Mouse (Mus musculus): Measurements from ENCODE around the gene Tnks2. TPM values are rescaled to one million over a fixed set of nuclear protein-coding genes. Genes with fewer than 3 reads are reported as not detected.

The Tnks2 gene
- polyA plus RNA-seq, 1 experiment, result 46.8 TPM

DNA sequence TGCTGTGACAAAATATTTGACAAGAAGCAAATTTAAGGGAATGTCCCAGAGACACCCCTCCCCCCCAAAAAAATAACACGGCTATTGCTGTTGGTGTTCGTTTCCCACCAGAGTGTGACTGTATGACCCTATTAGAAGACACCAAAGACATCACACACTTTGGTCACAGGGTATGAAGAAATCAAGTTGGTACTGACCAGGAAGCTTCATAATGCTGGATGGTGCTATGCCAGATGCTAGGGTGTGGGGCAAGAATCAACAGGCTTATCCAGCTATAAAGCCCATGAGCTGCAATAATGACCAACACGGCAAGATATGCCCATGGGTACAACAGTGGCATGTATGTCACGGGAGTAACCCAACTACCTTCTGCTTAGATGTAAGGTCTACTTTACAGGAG is 11.3 kb upstream of the Tnks2 start:
- TF ChIP-seq POLR2A (IDR thresholded peaks at IDR 0.05; ENCODE audit: borderline replicate concordance, low read depth, low read length), result no peak
- TF ChIP-seq CTCF (IDR thresholded peaks at IDR 0.05; ENCODE audit: low read depth, low read length), result no peak
- H3K27ac ChIP-seq (ENCODE audit: insufficient read depth, low read depth, low read length), result no peak overlapping the region
- peaks cover 10% of the 10 kb centered on the region for H3K4me1 ChIP-seq (ENCODE audit: control insufficient read depth, insufficient read depth, low read length)
- no peak overlapping the region for H3K4me3 ChIP-seq (ENCODE audit: insufficient read depth, low read length)

DNA sequence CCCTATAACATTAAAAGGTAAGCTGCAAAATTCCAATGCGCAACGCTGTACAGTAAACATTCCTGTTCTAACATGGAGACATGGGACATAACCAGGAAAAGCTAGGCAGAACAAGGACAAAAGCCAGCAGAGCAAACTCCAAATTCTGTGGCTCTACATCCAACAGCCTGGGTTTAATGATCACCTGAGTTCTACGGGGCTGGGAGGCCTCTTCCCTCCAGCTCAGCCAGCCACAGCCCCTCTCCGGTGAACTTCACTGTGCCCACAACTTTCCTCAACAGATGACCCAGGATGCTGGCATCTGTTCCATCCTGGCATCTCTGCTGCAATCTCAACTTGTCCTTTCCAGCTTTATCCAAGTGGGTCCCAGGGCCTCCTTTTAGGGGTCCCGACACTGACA is 6.4 kb upstream of the Tnks2 start:
- H3K4me3 ChIP-seq (ENCODE audit: insufficient read depth, low read length), result no peak overlapping the region
- TF ChIP-seq POLR2A (IDR thresholded peaks at IDR 0.05; ENCODE audit: borderline replicate concordance, low read depth, low read length), result no peak
- TF ChIP-seq CTCF (IDR thresholded peaks at IDR 0.05; ENCODE audit: low read depth, low read length), result no peak
- H3K27ac ChIP-seq (ENCODE audit: insufficient read depth, low read depth, low read length), result no peak overlapping the region
- peaks cover 8% of the 10 kb centered on the region for H3K4me1 ChIP-seq (ENCODE audit: control insufficient read depth, insufficient read depth, low read length)

GRCm38 (mm10) chr19:36828322-36828721 is 5.7 kb upstream of the Tnks2 start:
- Histone ChIP-seq H3K27ac (ENCODE audit: insufficient read depth, low read depth, low read length) (no peak overlapping the region), H3K4me1 (ENCODE audit: control insufficient read depth, insufficient read depth, low read length) (peaks cover 12% of the 10 kb centered on the region), H3K4me3 (ENCODE audit: insufficient read depth, low read length) (no peak overlapping the region)
- TF ChIP-seq CTCF (IDR thresholded peaks at IDR 0.05; ENCODE audit: low read depth, low read length) (no peak), POLR2A (IDR thresholded peaks at IDR 0.05; ENCODE audit: borderline replicate concordance, low read depth, low read length) (no peak)

DNA sequence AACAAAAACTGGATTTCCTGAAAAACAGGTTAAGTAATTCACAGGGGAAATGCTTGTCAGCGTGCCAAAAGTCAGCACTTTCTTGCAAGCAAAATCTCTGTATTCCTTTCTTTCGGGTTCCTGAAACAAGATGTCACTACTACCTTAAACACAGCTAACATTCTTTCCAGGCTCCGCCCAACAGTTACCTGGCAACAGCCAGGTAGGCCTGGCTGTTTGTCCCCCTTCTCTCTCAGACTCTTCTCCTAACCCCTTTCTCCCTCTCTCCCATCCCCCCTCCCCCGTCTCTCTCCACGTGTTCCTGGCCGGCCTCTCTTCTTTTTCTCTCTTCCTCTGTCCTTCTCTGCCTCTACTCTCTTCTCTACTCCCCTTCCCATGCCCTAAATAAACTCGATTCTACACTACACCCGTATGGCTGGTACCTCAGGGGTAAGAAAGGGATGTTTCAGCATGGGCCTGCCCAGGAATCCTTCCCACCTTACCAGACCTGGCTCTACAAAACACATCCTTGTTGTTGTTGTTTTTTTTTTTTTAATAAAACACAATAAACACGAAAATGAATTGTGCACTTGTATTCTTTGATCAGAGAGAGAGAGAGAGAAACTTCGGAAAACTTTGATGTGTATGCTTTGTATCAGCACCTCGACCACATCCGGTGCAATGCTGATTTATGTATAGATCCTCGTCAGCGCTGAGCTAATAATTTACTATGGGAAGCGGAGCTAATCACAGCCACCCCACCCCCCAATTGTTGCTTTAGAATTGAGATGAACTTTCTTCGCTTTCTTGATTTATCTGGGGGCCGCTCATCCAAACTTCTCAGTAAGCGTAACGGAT is 863 bp upstream of the Tnks2 start:
- Histone ChIP-seq H3K27ac (ENCODE audit: insufficient read depth, low read depth, low read length) (peak overlapping the region; percentile 94), H3K4me3 (ENCODE audit: insufficient read depth, low read length) (peak overlapping the region; percentile 98), H3K4me1 (ENCODE audit: control insufficient read depth, insufficient read depth, low read length) (peaks cover 15% of the 10 kb centered on the region)
- no peak for TF ChIP-seq POLR2A (IDR thresholded peaks at IDR 0.05; ENCODE audit: borderline replicate concordance, low read depth, low read length)
- TF ChIP-seq CTCF (IDR thresholded peaks at IDR 0.05; ENCODE audit: low read depth, low read length), result no peak

DNA sequence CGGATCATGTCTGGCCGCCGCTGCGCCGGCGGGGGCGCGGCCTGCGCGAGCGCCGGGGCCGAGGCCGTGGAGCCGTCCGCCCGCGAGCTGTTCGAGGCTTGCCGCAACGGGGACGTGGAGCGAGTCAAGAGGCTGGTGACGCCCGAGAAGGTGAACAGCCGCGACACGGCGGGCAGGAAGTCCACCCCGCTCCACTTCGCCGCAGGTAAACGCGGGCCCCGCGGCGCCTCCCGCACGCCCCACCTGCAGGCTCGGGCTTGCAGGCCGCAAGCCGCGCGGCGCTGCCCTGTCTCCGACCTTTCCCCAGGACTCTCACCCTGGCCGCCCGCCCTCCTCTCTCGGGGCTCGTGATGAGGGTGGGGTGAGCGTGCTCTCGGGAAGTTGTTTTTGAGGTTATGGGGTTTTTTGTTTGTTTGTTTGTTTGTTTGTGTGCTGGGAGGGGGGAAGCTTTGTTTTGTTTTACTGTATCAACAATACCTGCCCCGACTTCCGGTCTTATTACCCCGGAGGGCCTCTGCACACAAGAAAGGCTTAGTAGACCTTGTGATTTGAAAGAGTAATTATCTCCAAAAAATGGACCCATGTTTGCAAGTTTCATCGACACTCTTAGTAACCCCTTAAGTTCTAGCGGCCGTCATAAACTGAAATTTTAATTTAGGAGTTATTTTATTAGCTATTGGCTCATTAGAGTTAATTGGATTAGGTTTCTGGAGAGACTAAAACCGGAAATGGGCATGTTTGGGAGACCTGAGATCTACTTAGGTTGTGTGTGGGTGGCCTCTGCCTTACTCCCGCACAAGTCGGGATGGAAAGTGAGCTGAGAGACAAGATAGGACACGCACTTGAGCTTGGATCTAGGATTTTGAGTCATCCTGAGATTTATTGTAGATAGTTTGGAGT is 750 bp downstream of the Tnks2 start:
- peak overlapping the region; percentile 94 for H3K27ac ChIP-seq (ENCODE audit: insufficient read depth, low read depth, low read length)
- peak overlapping the region; percentile 98 for H3K4me3 ChIP-seq (ENCODE audit: insufficient read depth, low read length)
- peaks cover 18% of the 10 kb centered on the region for H3K4me1 ChIP-seq (ENCODE audit: control insufficient read depth, insufficient read depth, low read length)
- TF ChIP-seq POLR2A (IDR thresholded peaks at IDR 0.05; ENCODE audit: borderline replicate concordance, low read depth, low read length) (no peak), CTCF (IDR thresholded peaks at IDR 0.05; ENCODE audit: low read depth, low read length) (no peak)

DNA sequence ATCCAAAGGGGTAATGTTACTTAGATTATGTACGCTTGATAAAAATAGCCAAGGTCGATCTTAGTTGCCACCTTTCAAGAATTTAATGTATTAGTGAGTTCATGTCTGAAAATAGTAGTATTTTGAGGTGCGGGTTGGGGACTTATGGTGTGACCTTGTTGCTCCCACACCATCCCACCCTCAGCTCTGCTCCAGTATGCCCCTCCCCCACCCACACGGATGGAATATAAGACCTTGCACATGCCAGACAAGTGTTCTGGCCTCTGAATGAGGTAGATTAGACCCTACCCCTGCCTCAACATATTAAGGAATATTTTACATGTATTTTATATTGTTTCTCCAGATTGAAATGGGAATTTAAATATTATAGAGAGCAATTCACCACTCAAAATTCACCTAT is 2.0 kb downstream of the Tnks2 start:
- Histone ChIP-seq H3K4me3 (ENCODE audit: insufficient read depth, low read length) (peak overlapping the region; percentile 40), H3K4me1 (ENCODE audit: control insufficient read depth, insufficient read depth, low read length) (peaks cover 23% of the 10 kb centered on the region), H3K27ac (ENCODE audit: insufficient read depth, low read depth, low read length) (no peak overlapping the region)
- TF ChIP-seq POLR2A (IDR thresholded peaks at IDR 0.05; ENCODE audit: borderline replicate concordance, low read depth, low read length), result no peak
- TF ChIP-seq CTCF (IDR thresholded peaks at IDR 0.05; ENCODE audit: low read depth, low read length), result no peak

GRCm38 (mm10) chr19:36840301-36840700 is 6.3 kb downstream of the Tnks2 start:
- Histone ChIP-seq H3K4me1 (ENCODE audit: control insufficient read depth, insufficient read depth, low read length) (peaks cover 15% of the 10 kb centered on the region), H3K4me3 (ENCODE audit: insufficient read depth, low read length) (no peak overlapping the region), H3K27ac (ENCODE audit: insufficient read depth, low read depth, low read length) (no peak overlapping the region)
- TF ChIP-seq CTCF (IDR thresholded peaks at IDR 0.05; ENCODE audit: low read depth, low read length), result no peak
- TF ChIP-seq POLR2A (IDR thresholded peaks at IDR 0.05; ENCODE audit: borderline replicate concordance, low read depth, low read length), result no peak

DNA sequence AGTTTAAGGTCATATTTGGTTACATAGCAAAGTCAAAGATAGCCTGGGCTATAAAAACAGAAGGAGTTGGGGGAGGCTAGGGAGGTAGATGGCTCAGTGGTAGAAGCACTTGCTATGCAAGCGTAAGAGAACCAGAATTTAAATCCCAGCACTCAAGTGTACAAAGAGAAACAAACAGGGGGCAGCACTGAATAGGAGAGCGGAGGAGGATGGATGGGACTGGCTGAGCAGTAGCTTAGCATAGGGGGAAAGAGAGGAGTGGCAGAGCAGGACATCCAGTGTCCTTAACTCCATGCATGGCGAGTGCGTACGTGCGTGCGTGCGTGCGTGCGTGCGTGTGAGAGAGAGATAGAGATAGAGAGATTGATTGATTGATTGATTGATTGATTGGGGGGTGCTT is 9.8 kb downstream of the Tnks2 start:
- TF ChIP-seq POLR2A (IDR thresholded peaks at IDR 0.05; ENCODE audit: borderline replicate concordance, low read depth, low read length) (no peak), CTCF (IDR thresholded peaks at IDR 0.05; ENCODE audit: low read depth, low read length) (no peak)
- Histone ChIP-seq H3K4me3 (ENCODE audit: insufficient read depth, low read length) (no peak overlapping the region), H3K4me1 (ENCODE audit: control insufficient read depth, insufficient read depth, low read length) (peaks cover 8% of the 10 kb centered on the region), H3K27ac (ENCODE audit: insufficient read depth, low read depth, low read length) (no peak overlapping the region)

DNA sequence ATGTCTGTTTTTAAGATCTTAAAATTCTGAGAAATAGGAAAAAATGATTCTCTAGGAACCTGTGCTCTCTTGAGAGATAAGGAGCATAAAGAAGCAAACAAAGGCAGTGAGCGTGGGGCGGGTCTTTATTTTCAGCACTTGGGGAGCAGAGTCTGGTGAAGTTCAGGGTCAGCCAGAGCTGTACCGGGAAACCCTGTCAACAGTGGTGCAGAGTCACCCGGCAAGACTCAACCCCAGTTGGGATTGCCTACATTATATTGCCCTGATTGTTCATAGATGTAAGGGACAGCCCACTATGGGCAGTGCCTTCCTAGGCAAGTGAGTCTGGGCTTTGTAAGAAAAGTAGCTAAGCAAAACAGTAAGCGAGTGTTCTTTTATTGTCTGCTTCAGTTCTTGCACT is 11.9 kb downstream of the Tnks2 start:
- no peak overlapping the region for H3K4me3 ChIP-seq (ENCODE audit: insufficient read depth, low read length)
- no peak overlapping the region for H3K27ac ChIP-seq (ENCODE audit: insufficient read depth, low read depth, low read length)
- H3K4me1 ChIP-seq (ENCODE audit: control insufficient read depth, insufficient read depth, low read length), result no peaks in the 10 kb centered on the region; the same call in 1 of the 2 replicates
- TF ChIP-seq CTCF (IDR thresholded peaks at IDR 0.05; ENCODE audit: low read depth, low read length) (no peak), POLR2A (IDR thresholded peaks at IDR 0.05; ENCODE audit: borderline replicate concordance, low read depth, low read length) (no peak)

- TF ChIP-seq POLR2A (IDR thresholded peaks at IDR 0.05; ENCODE audit: borderline replicate concordance, low read depth, low read length) (no peak), CTCF (IDR thresholded peaks at IDR 0.05; ENCODE audit: low read depth, low read length) (no peak)
- H3K4me3 ChIP-seq (ENCODE audit: insufficient read depth, low read length), result no peak overlapping the region
- peak overlapping the region; percentile 18 for H3K27ac ChIP-seq (ENCODE audit: insufficient read depth, low read depth, low read length)
- peaks cover 7% of the 10 kb centered on the region for H3K4me1 ChIP-seq (ENCODE audit: control insufficient read depth, insufficient read depth, low read length)
These were observed 19.8 kb downstream of the Tnks2 start for GRCm38 (mm10) chr19:36853831-36854230.
